ENCODE assay signal across 9 mouse cellular contexts in genomic region chr4:127236631-127237030, GRCm38 (mm10). TPM values are rescaled to one million over a fixed set of nuclear protein-coding genes. Genes with fewer than 3 reads are reported as not detected.
DNase-seq lines count a peak whose midpoint lies in the region; ATAC-seq and TF ChIP-seq lines count a peak whose summit lies in the region.
"Had no signal": no experiment of that assay in that cellular context is flagged by ENCODE, and none has a peak within 500 bp of the region (broad histone marks: within the 10 kb centered on the region; RNA-seq: fewer than 3 reads in every experiment).

No protein-coding gene starts in this region.

- in situ Hi-C loops in ES-E14 (cut with MboI; ENCODE audit: low sequenced_read_pairs in 2 of 2, unreplicated experiment in 2 of 2), result no loop called here

- no peak for TF ChIP-seq CTCF in forebrain, postnatal 0 days (IDR thresholded peaks at IDR 0.05; ENCODE audit: low read depth)

- H3K4me3 ChIP-seq in heart, embryonic 14.5 days (ENCODE audit: control insufficient read depth in 1 of 2, insufficient read depth in 1 of 2, low read depth in 1 of 2, low read length in 2 of 2), result peak overlapping the region; percentile 44 to 56
- peak overlapping the region; percentile 77 to 80 for H3K4me3 ChIP-seq in ES-E14 (ENCODE audit: insufficient read depth in 1 of 2, low read depth in 1 of 2, low read length in 2 of 2, poor library complexity in 1 of 2, severe bottlenecking in 1 of 2)
- peak overlapping the region; percentile 51 for H3K4me3 ChIP-seq in forebrain, postnatal 0 days (ENCODE audit: low read depth, low read length)
- peak overlapping the region; percentile 51 for H3K4me3 ChIP-seq in midbrain, embryonic 11.5 days (ENCODE audit: low read depth, low read length)

- no peak for DNase-seq in heart, postnatal 36 days
- no peak for DNase-seq in ES-E14 (ENCODE audit: low read depth, low spot score)
- DNase-seq in forebrain, postnatal 0 days, result no peak
- no peak for DNase-seq in midbrain, embryonic 11.5 days (ENCODE audit: low spot score, missing footprints)
- no peak for DNase-seq in left cerebral cortex, postnatal 10 days (ENCODE audit: extremely low spot score in 1 of 2, low spot score in 2 of 2)
- DNase-seq in layer of hippocampus, adult 11-12 months (ENCODE audit: low spot score), result no peak
- DNase-seq in adrenal gland, postnatal 4 days (ENCODE audit: low spot score in 2 of 2), result no peak

- no peaks in the 10 kb centered on the region for H3K9me3 ChIP-seq in heart, embryonic 14.5 days (ENCODE audit: control insufficient read depth, low read length)
- no peaks in the 10 kb centered on the region for H3K9me3 ChIP-seq in ES-E14 (ENCODE audit: control insufficient read depth, insufficient read depth, low read depth, low read length)
- H3K9me3 ChIP-seq in forebrain, postnatal 0 days (ENCODE audit: low read length), result no peaks in the 10 kb centered on the region
- no peaks in the 10 kb centered on the region for H3K9me3 ChIP-seq in midbrain, embryonic 11.5 days (ENCODE audit: control insufficient read depth, low read length)

- peak overlapping the region; percentile 72 for H3K9ac ChIP-seq in heart, embryonic 14.5 days (ENCODE audit: low read length)
- H3K9ac ChIP-seq in ES-E14 (ENCODE audit: insufficient read depth, low read depth, low read length, poor library complexity, severe bottlenecking), result peak overlapping the region; percentile 77
- peak overlapping the region; percentile 67 for H3K9ac ChIP-seq in forebrain, postnatal 0 days
- H3K9ac ChIP-seq in midbrain, embryonic 11.5 days (ENCODE audit: low read length), result peak overlapping the region; percentile 76

- intact Hi-C loops in heart, postnatal 36 days (cut with DNase I), result no loop called here
- intact Hi-C loops in left cerebral cortex, postnatal 10 days (cut with DNase I), result loop anchor here (5.0 kb wide), 1 partner anchor 64 kb away; no protein-coding TSS in a partner anchor

- peak overlapping the region; percentile 99 for H3K4me2 ChIP-seq in heart, embryonic 14.5 days (ENCODE audit: low read length)
- peak overlapping the region; percentile 98 for H3K4me2 ChIP-seq in forebrain, postnatal 0 days (ENCODE audit: low read depth)
- H3K4me2 ChIP-seq in midbrain, embryonic 11.5 days, result peak overlapping the region; percentile 99

- H3K27ac ChIP-seq in heart, embryonic 14.5 days (replicated peaks in 1 of 2; ENCODE audit: control insufficient read depth in 1 of 2, insufficient read depth in 1 of 2, low read depth in 2 of 2, low read length in 2 of 2), result no peak overlapping the region
- no peak overlapping the region for H3K27ac ChIP-seq in ES-E14 (ENCODE audit: insufficient read depth, low read depth, low read length, poor library complexity, severe bottlenecking)
- H3K27ac ChIP-seq in forebrain, postnatal 0 days (ENCODE audit: low read depth, low read length), result peak overlapping the region; percentile 75
- H3K27ac ChIP-seq in midbrain, embryonic 11.5 days (ENCODE audit: low read depth, low read length), result no peak overlapping the region; the same call in 1 of the 2 replicates
- H3K27ac ChIP-seq: macrophage had no signal

- 3% methylated on average over 14 of the region's 14 CpGs for WGBS in heart, embryonic 14.5 days
- 3% methylated on average over 14 of the region's 14 CpGs for WGBS in forebrain, postnatal 0 days
- 2% methylated on average over 14 of the region's 14 CpGs for WGBS in midbrain, embryonic 11.5 days

- no peaks in the 10 kb centered on the region for H3K36me3 ChIP-seq in heart, embryonic 14.5 days (ENCODE audit: control insufficient read depth, insufficient read depth, low read length)
- H3K36me3 ChIP-seq in ES-E14 (ENCODE audit: control insufficient read depth, insufficient read depth, low read length, poor library complexity, severe bottlenecking), result no peaks in the 10 kb centered on the region; the same call in 1 of the 2 replicates
- no peaks in the 10 kb centered on the region; the same call in 1 of the 2 replicates for H3K36me3 ChIP-seq in forebrain, postnatal 0 days (ENCODE audit: insufficient read depth)
- H3K36me3 ChIP-seq in midbrain, embryonic 11.5 days (ENCODE audit: control insufficient read depth, insufficient read depth, low read length), result no peaks in the 10 kb centered on the region

- peaks cover 4 to 7% of the 10 kb centered on the region in 2 experiments; a peak in 3 of 4 replicates for H3K4me1 ChIP-seq in heart, embryonic 14.5 days (ENCODE audit: control insufficient read depth in 2 of 2, insufficient read depth in 2 of 2, low read length in 2 of 2)
- H3K4me1 ChIP-seq in ES-E14 (ENCODE audit: control insufficient read depth in 2 of 2, insufficient read depth in 2 of 2, low read length in 2 of 2, poor library complexity in 1 of 2), result peaks cover 3 to 14% of the 10 kb centered on the region in 2 experiments; a peak in 3 of 4 replicates
- peaks cover 17% of the 10 kb centered on the region for H3K4me1 ChIP-seq in forebrain, postnatal 0 days (ENCODE audit: insufficient read depth)
- H3K4me1 ChIP-seq in midbrain, embryonic 11.5 days (ENCODE audit: control insufficient read depth, insufficient read depth, low read length), result peaks cover 19% of the 10 kb centered on the region

- peaks cover 45% of the 10 kb centered on the region for H3K27me3 ChIP-seq in heart, embryonic 14.5 days (ENCODE audit: control insufficient read depth, insufficient read depth, low read length)
- H3K27me3 ChIP-seq in forebrain, postnatal 0 days (ENCODE audit: insufficient read depth, low read length), result no peaks in the 10 kb centered on the region
- peaks cover 9% of the 10 kb centered on the region for H3K27me3 ChIP-seq in midbrain, embryonic 11.5 days (ENCODE audit: control insufficient read depth, insufficient read depth, low read length)

- no peak; the same call in 1 of the 2 replicates for ATAC-seq in heart, embryonic 14.5 days (ENCODE audit: insufficient number of reproducible peaks, insufficient read depth, low FRiP score, low read depth)
- no peak; the same call in 1 of the 2 replicates for ATAC-seq in forebrain, postnatal 0 days
- ATAC-seq in midbrain, embryonic 11.5 days (ENCODE audit: low FRiP score), result peak; percentile 19; the same call in 1 of the 2 replicates

TF ChIP-seq in ES-E14, 5 proteins besides CTCF, POLR2A, EP300 and RAD21:
- no peak for TF ChIP-seq ZNF384 (IDR thresholded peaks at IDR 0.05; ENCODE audit: low read depth, low read length)
- TF ChIP-seq HCFC1 (IDR thresholded peaks at IDR 0.05; ENCODE audit: borderline replicate concordance, insufficient read depth, low read length), result no peak
- no peak for TF ChIP-seq CHD2 (IDR thresholded peaks at IDR 0.05; ENCODE audit: low read depth, low read length)
- TF ChIP-seq ZC3H11A (IDR thresholded peaks at IDR 0.05; ENCODE audit: borderline replicate concordance, low read depth, low read length), result no peak
- no peak for TF ChIP-seq MAFK (IDR thresholded peaks at IDR 0.05; ENCODE audit: insufficient read depth, low read depth, low read length)

RNA-seq across cellular contexts. Expression of gene Smim12, which starts 7.0 kb away (rescaled TPM):
- polyA plus RNA-seq in heart, embryonic 14.5 days (2014; fragmentation: Nextera tagmentation; extraction: Ambion mirVana), result 61.2 and 63.8 TPM in 2 replicates
- 10 to 100 TPM; 48.8 to 52.1 TPM for total RNA-seq in heart, postnatal 36 days (2021)
- total RNA-seq in ES-E14 (2012; rRNA removed), result 50.2 and 72.6 TPM in 2 replicates
- 30.2 and 43.8 TPM in 2 replicates for total RNA-seq in forebrain, postnatal 0 days (2014; rRNA removed)
- polyA plus RNA-seq in forebrain, postnatal 0 days (2015; fragmentation: Nextera tagmentation; extraction: Ambion mirVana), result 61.4 and 64.8 TPM in 2 replicates
- 54.5 and 60.0 TPM in 2 replicates for polyA plus RNA-seq in midbrain, embryonic 11.5 days (2014; fragmentation: Nextera tagmentation; extraction: Ambion mirVana)
- total RNA-seq in left cerebral cortex, postnatal 10 days (2021), result 10 to 100 TPM; 40.5 to 42.9 TPM
- total RNA-seq in adrenal gland, postnatal 4 days (2021), result 10 to 100 TPM; 36.9 to 40.2 TPM
